Mouse (Mus musculus): Measurements from ENCODE around the gene Gng2. TPM values are rescaled to one million over a fixed set of nuclear protein-coding genes. Genes with fewer than 3 reads are reported as not detected.

Gng2 gene
- polyA plus RNA-seq, 1 experiment from 2014 or later, result 49.1 TPM

DNA sequence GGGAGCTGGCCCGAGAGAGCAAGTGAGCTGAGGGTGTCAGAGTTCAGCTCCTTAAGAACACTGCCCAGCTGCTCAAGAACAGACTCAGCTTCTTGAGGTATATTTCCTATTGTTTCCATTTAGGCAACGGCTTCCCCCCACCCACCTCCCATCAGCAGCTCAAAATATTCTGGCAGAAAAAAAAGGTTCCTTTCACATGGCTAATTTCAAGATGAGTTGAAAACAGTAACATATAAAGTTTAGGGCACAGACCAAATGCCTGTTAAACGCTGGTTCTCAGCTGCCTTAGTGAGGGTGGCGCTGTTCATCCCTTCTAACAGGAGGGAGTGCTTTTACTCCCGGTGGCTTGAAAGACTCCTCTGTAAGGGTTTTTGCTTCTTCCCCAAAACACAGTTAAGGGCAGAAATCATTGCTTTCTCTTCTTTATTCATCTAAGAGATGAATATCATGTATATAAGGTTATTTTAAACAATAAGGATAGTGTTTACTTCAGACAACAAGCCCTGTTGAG lies 8.4 kb downstream of the Gng2 start:
- Histone ChIP-seq H3K9me3 (ENCODE audit: control insufficient read depth, low read length) (no peaks in the 10 kb centered on the region), H3K36me3 (ENCODE audit: control insufficient read depth, insufficient read depth, low read length) (no peaks in the 10 kb centered on the region)
- ATAC-seq, result no peak

DNA sequence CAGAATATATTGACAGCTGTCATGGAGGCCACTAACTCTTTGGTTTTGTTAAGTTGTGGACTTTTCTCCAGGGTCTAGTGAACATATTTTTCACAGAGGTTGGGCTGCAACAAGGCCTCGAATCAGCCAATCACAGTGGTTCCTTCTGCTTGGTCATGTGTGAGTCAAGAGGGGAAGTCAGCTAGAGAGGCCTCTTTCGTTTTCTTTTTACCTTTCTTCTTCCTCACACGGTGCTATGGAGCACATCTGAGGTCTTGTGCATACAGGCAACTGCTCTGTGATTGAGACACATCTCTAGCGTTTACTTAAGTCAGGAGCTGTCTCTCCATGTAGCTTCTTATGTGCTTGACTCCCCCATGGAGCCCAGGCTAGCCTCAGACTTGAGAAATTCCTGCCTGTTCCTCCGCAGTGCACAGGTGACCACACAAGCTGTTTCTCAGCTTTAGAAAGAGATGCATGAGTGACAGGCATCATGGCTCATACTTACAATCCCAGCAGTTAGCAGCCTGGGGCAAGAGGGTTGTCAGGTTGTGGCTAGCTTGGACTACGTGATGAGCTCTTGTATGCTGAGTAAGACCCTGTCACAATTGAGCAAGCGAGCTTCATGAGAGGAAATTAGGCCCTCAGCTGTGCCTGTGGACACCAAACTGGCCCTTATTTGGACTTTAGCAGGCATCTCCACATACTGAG lies 9.0 kb downstream of the Gng2 start:
- no peaks in the 10 kb centered on the region for H3K27me3 ChIP-seq (replicated peaks; ENCODE audit: control insufficient read depth, insufficient read depth, low read length)
- H3K36me3 ChIP-seq (ENCODE audit: control insufficient read depth, insufficient read depth, low read length), result no peaks in the 10 kb centered on the region
- H3K27ac ChIP-seq (ENCODE audit: low read length), result no peak overlapping the region
- WGBS, result 76% methylated on average over 7 of the region's 7 CpGs
- H3K4me1 ChIP-seq (ENCODE audit: control insufficient read depth, insufficient read depth, low read length), result peaks cover 9% of the 10 kb centered on the region
- no peak overlapping the region for H3K9ac ChIP-seq (ENCODE audit: low read depth, low read length)
- ATAC-seq, result no peak
- no peak overlapping the region for H3K4me3 ChIP-seq (ENCODE audit: low read length)
- H3K9me3 ChIP-seq (ENCODE audit: control insufficient read depth, low read length), result no peaks in the 10 kb centered on the region
- no peak overlapping the region for H3K4me2 ChIP-seq (ENCODE audit: low read depth, low read length)

More for the DNA sequence above, 8.4 kb downstream of the Gng2 start:
- Histone ChIP-seq H3K4me1 (ENCODE audit: control insufficient read depth, insufficient read depth, low read length) (peaks cover 9% of the 10 kb centered on the region), H3K9ac (ENCODE audit: low read depth, low read length) (no peak overlapping the region), H3K4me3 (ENCODE audit: low read length) (no peak overlapping the region), H3K27me3 (replicated peaks; ENCODE audit: control insufficient read depth, insufficient read depth, low read length) (no peaks in the 10 kb centered on the region), H3K27ac (ENCODE audit: low read length) (no peak overlapping the region), H3K4me2 (ENCODE audit: low read depth, low read length) (no peak overlapping the region)
- WGBS, result 54% methylated on average over 5 of the region's 5 CpGs

- no peak for ATAC-seq
- Histone ChIP-seq H3K9ac (ENCODE audit: low read depth, low read length) (no peak overlapping the region), H3K36me3 (ENCODE audit: control insufficient read depth, insufficient read depth, low read length) (no peaks in the 10 kb centered on the region), H3K4me2 (ENCODE audit: low read depth, low read length) (no peak overlapping the region), H3K4me1 (ENCODE audit: control insufficient read depth, insufficient read depth, low read length) (peaks cover 9% of the 10 kb centered on the region), H3K4me3 (ENCODE audit: low read length) (no peak overlapping the region), H3K27me3 (replicated peaks; ENCODE audit: control insufficient read depth, insufficient read depth, low read length) (no peaks in the 10 kb centered on the region), H3K9me3 (ENCODE audit: control insufficient read depth, low read length) (no peaks in the 10 kb centered on the region), H3K27ac (ENCODE audit: low read length) (no peak overlapping the region)
- WGBS, result 58% methylated on average over 8 of the region's 8 CpGs
These were observed 9.9 kb downstream of the Gng2 start for GRCm38 (mm10) chr14:19967482-19967881.

GRCm38 (mm10) chr14:19963961-19964505 lies 13.4 kb downstream of the Gng2 start:
- no peak overlapping the region for H3K9ac ChIP-seq (ENCODE audit: low read depth, low read length)
- no peaks in the 10 kb centered on the region for H3K36me3 ChIP-seq (ENCODE audit: control insufficient read depth, insufficient read depth, low read length)
- ATAC-seq, result peak; percentile 95
- no peak overlapping the region for H3K4me3 ChIP-seq (ENCODE audit: low read length)
- H3K4me1 ChIP-seq (ENCODE audit: control insufficient read depth, insufficient read depth, low read length), result no peaks in the 10 kb centered on the region
- 45% methylated on average over 5 of the region's 5 CpGs for WGBS
- peak overlapping the region; percentile 37; the same call in 1 of the 2 replicates for H3K27ac ChIP-seq (ENCODE audit: low read length)
- H3K9me3 ChIP-seq (ENCODE audit: control insufficient read depth, low read length), result no peaks in the 10 kb centered on the region
- no peaks in the 10 kb centered on the region for H3K27me3 ChIP-seq (replicated peaks; ENCODE audit: control insufficient read depth, insufficient read depth, low read length)
- no peak overlapping the region for H3K4me2 ChIP-seq (ENCODE audit: low read depth, low read length)

DNA sequence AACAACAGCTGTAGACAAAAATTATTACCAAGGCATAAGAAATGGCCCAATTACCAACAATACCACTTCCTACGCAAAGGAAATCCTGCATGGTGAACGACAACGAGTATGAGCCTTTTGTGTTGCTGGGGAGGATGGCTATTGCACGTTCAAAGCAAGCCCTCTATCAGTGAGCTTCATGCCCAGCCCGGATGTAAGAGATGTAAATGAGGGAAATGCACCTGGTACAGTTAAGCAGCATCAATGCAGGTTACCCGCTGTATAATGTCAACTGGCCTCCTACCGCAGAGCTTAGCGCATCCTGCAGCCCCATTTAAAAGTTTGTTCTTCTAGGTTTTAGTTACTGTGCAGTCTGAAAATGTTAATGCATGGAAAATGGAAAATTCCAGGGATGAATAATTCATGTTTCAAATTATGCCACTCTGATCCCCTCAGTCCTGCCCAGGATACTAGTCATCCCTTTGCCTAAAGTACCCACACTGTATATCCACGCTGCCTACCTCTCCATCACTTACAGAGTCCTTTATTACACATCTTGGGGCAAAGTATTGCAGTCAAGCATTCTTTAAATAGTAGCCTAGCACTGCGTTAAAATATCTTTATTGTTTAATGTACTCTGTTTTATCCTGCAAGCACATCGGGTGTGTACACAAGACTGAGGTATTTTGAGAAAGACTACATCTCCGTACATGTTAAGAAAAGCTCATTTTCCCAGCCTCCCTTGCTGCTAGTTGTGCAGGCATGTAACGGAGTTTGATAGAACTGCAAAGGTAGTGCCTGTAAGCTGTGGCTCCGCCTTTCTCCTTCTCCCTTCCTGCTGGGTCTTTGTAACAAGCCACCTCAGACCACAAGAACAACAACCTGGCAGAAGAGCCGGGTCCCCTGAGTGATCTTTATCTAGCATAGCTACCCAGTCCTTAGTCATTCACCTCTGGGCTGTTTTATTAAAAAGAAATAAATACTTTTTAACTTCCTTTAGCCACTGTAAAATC lies 15.2 kb downstream of the Gng2 start:
- H3K4me2 ChIP-seq (ENCODE audit: low read depth, low read length), result no peak overlapping the region
- no peak overlapping the region for H3K27ac ChIP-seq (ENCODE audit: low read length)
- H3K9me3 ChIP-seq (ENCODE audit: control insufficient read depth, low read length), result no peaks in the 10 kb centered on the region
- no peak for ATAC-seq
- H3K4me1 ChIP-seq (ENCODE audit: control insufficient read depth, insufficient read depth, low read length), result no peaks in the 10 kb centered on the region
- H3K27me3 ChIP-seq (replicated peaks; ENCODE audit: control insufficient read depth, insufficient read depth, low read length), result no peaks in the 10 kb centered on the region
- H3K36me3 ChIP-seq (ENCODE audit: control insufficient read depth, insufficient read depth, low read length), result no peaks in the 10 kb centered on the region
- H3K4me3 ChIP-seq (ENCODE audit: low read length), result no peak overlapping the region
- 76% methylated on average over 15 of the region's 15 CpGs for WGBS
- H3K9ac ChIP-seq (ENCODE audit: low read depth, low read length), result no peak overlapping the region

- 71% methylated on average over 9 of the region's 9 CpGs for WGBS
- no peak for ATAC-seq
- H3K27ac ChIP-seq (ENCODE audit: low read length), result no peak overlapping the region
- no peak overlapping the region for H3K9ac ChIP-seq (ENCODE audit: low read depth, low read length)
- H3K4me1 ChIP-seq (ENCODE audit: control insufficient read depth, insufficient read depth, low read length), result no peaks in the 10 kb centered on the region
- no peaks in the 10 kb centered on the region for H3K27me3 ChIP-seq (replicated peaks; ENCODE audit: control insufficient read depth, insufficient read depth, low read length)
- H3K9me3 ChIP-seq (ENCODE audit: control insufficient read depth, low read length), result no peaks in the 10 kb centered on the region
- no peak overlapping the region for H3K4me2 ChIP-seq (ENCODE audit: low read depth, low read length)
- H3K36me3 ChIP-seq (ENCODE audit: control insufficient read depth, insufficient read depth, low read length), result no peaks in the 10 kb centered on the region
- H3K4me3 ChIP-seq (ENCODE audit: low read length), result no peak overlapping the region
These were observed 17.6 kb downstream of the Gng2 start for GRCm38 (mm10) chr14:19959860-19960259.

- H3K9ac ChIP-seq (ENCODE audit: low read depth, low read length), result no peak overlapping the region
- no peak overlapping the region for H3K27ac ChIP-seq (ENCODE audit: low read length)
- no peaks in the 10 kb centered on the region for H3K4me1 ChIP-seq (ENCODE audit: control insufficient read depth, insufficient read depth, low read length)
- H3K27me3 ChIP-seq (replicated peaks; ENCODE audit: control insufficient read depth, insufficient read depth, low read length), result no peaks in the 10 kb centered on the region
- 87% methylated on average over 7 of the region's 7 CpGs for WGBS
- no peak for ATAC-seq
- H3K4me2 ChIP-seq (ENCODE audit: low read depth, low read length), result no peak overlapping the region
- no peaks in the 10 kb centered on the region for H3K36me3 ChIP-seq (ENCODE audit: control insufficient read depth, insufficient read depth, low read length)
- no peaks in the 10 kb centered on the region for H3K9me3 ChIP-seq (ENCODE audit: control insufficient read depth, low read length)
- no peak overlapping the region for H3K4me3 ChIP-seq (ENCODE audit: low read length)
These were observed 22.4 kb downstream of the Gng2 start for GRCm38 (mm10) chr14:19955077-19955476.

GRCm38 (mm10) chr14:19950812-19951211 lies 26.6 kb downstream of the Gng2 start:
- Histone ChIP-seq H3K4me2 (ENCODE audit: low read depth, low read length) (no peak overlapping the region), H3K9me3 (ENCODE audit: control insufficient read depth, low read length) (no peaks in the 10 kb centered on the region), H3K27me3 (replicated peaks; ENCODE audit: control insufficient read depth, insufficient read depth, low read length) (no peaks in the 10 kb centered on the region), H3K9ac (ENCODE audit: low read depth, low read length) (no peak overlapping the region), H3K4me3 (ENCODE audit: low read length) (no peak overlapping the region), H3K36me3 (ENCODE audit: control insufficient read depth, insufficient read depth, low read length) (no peaks in the 10 kb centered on the region), H3K27ac (ENCODE audit: low read length) (no peak overlapping the region), H3K4me1 (ENCODE audit: control insufficient read depth, insufficient read depth, low read length) (no peaks in the 10 kb centered on the region)
- no peak for ATAC-seq
- 69% methylated on average over 4 of the region's 4 CpGs for WGBS

GRCm38 (mm10) chr14:19949475-19949874 lies 28.0 kb downstream of the Gng2 start:
- H3K27me3 ChIP-seq (replicated peaks; ENCODE audit: control insufficient read depth, insufficient read depth, low read length), result no peaks in the 10 kb centered on the region
- H3K9ac ChIP-seq (ENCODE audit: low read depth, low read length), result no peak overlapping the region
- no peak overlapping the region for H3K27ac ChIP-seq (ENCODE audit: low read length)
- H3K4me3 ChIP-seq (ENCODE audit: low read length), result no peak overlapping the region
- no peaks in the 10 kb centered on the region for H3K9me3 ChIP-seq (ENCODE audit: control insufficient read depth, low read length)
- H3K36me3 ChIP-seq (ENCODE audit: control insufficient read depth, insufficient read depth, low read length), result no peaks in the 10 kb centered on the region
- no peak overlapping the region for H3K4me2 ChIP-seq (ENCODE audit: low read depth, low read length)
- no peak for ATAC-seq
- WGBS, result 77% methylated on average over 2 of the region's 2 CpGs
- H3K4me1 ChIP-seq (ENCODE audit: control insufficient read depth, insufficient read depth, low read length), result 0 out of 2 replicates have a peak, but pooled peaks cover 6% of the 10 kb centered on the region

Data from intestine, embryonic 16.5 days (tissue).